Mouse (Mus musculus) T-helper 17 cell (primary cell): ENCODE data around the gene Cog8.

Experiments
- in situ Hi-C, 2 experiments: fragments of 300-600 bp; cut with MboI, MseI; formaldehyde crosslinking; loops; 1 replicate in 1 of 2; 2 replicates in 1 of 2; pipeline ENCODE4 v1.15.1; 2025; ENCODE audit warnings: high pct_unique_total_duplicates in 2 of 2

Cog8 gene

GRCm38 (mm10) chr8:107056076-107056972 is at the start of gene Cog8, which contains the start of gene Nip7:
TSS of gene Cog8 (minus strand) at chr8:107056689.
TSS of gene Nip7 (plus strand) at chr8:107056877.
- in situ Hi-C loops, result no loop called here

- in situ Hi-C loops, result loop anchor here in 1 of 2 experiments (10.0 kb wide), 1 partner anchor 220 kb away; no protein-coding TSS in a partner anchor
Measured at GRCm38 (mm10) chr8:107104547-107104946, 48.1 kb upstream of the Cog8 start.

- in situ Hi-C loops, result loop anchor here in 1 of 2 experiments (10.0 kb wide), 1 partner anchor 224 kb away; no protein-coding TSS in a partner anchor
Measured at GRCm38 (mm10) chr8:107100635-107101034, 44.1 kb upstream of the Cog8 start.

- in situ Hi-C loops, result no loop called here
Measured at GRCm38 (mm10) chr8:107096366-107097036, 40.0 kb upstream of the Cog8 start, which contains the start of gene Terf2. TSS of gene Terf2 (minus strand) at chr8:107096547.

GRCm38 (mm10) chr8:107095717-107096365 is 39.4 kb upstream of the Cog8 start:
- in situ Hi-C loops, result no loop called here

GRCm38 (mm10) chr8:107090531-107090930 is 34.0 kb upstream of the Cog8 start:
- in situ Hi-C loops, result no loop called here

GRCm38 (mm10) chr8:107088526-107089063 is 32.1 kb upstream of the Cog8 start:
- in situ Hi-C loops, result no loop called here

GRCm38 (mm10) chr8:107086018-107086417 is 29.5 kb upstream of the Cog8 start:
- in situ Hi-C loops, result no loop called here

- in situ Hi-C loops, result no loop called here
Measured at GRCm38 (mm10) chr8:107085358-107085757, 28.9 kb upstream of the Cog8 start.

- in situ Hi-C loops, result no loop called here
Measured at GRCm38 (mm10) chr8:107076239-107076888, 19.9 kb upstream of the Cog8 start.

- in situ Hi-C loops, result no loop called here
Measured at GRCm38 (mm10) chr8:107074128-107074527, 17.6 kb upstream of the Cog8 start.

GRCm38 (mm10) chr8:107073706-107074105 is 17.2 kb upstream of the Cog8 start:
- in situ Hi-C loops, result no loop called here

- in situ Hi-C loops, result no loop called here
Measured at GRCm38 (mm10) chr8:107065511-107066496, 9.3 kb upstream of the Cog8 start, which contains the start of gene Tmed6. TSS of gene Tmed6 (minus strand) at chr8:107065644.

GRCm38 (mm10) chr8:107062613-107063012 is 6.1 kb upstream of the Cog8 start:
- in situ Hi-C loops, result no loop called here

GRCm38 (mm10) chr8:107056973-107057369 is 482 bp upstream of the Cog8 start:
- in situ Hi-C loops, result no loop called here

- in situ Hi-C loops, result no loop called here
Measured at GRCm38 (mm10) chr8:107052046-107052445, 4.4 kb downstream of the Cog8 start.

- in situ Hi-C loops, result no loop called here
Measured at GRCm38 (mm10) chr8:107049480-107049879, 7.0 kb downstream of the Cog8 start.

GRCm38 (mm10) chr8:107048061-107048941 is 8.2 kb downstream of the Cog8 start, which contains the start of gene Pdf:
TSS of gene Pdf (minus strand) at chr8:107048614.
- in situ Hi-C loops, result no loop called here

- in situ Hi-C loops, result no loop called here
Measured at GRCm38 (mm10) chr8:107046976-107047375, 9.5 kb downstream of the Cog8 start.
